Mouse (Mus musculus): ENCODE measurements around the gene Eed. TPM values are rescaled to one million over a fixed set of nuclear protein-coding genes. Genes with fewer than 3 reads are reported as not detected.

Eed gene
- polyA plus RNA-seq (2014; fragmentation: Illumina TruSeq; extraction: RNeasy Lipid Tissue Mini Kit (QIAGEN cat#74804); ENCODE audit: insufficient read depth, low read depth, low replicate concordance) = 32.8 TPM

GRCm38 (mm10) chr7:89980485-89981422 is at the start of gene Eed:
TSS of gene Eed (minus strand) at chr7:89980983.

GRCm38 (mm10) chr7:89940571-89941463 is 40.0 kb downstream of the Eed start, which contains the start of gene Hikeshi:
TSS of gene Hikeshi (minus strand) at chr7:89941204.

Other genes with a start within 250 kb of the Eed start
- gene Ccdc81, start 77.4 kb downstream of the Eed start, polyA plus RNA-seq (2014; fragmentation: Illumina TruSeq; extraction: RNeasy Lipid Tissue Mini Kit (QIAGEN cat#74804); ENCODE audit: insufficient read depth, low read depth, low replicate concordance) = 3.4 TPM
- 40.7 TPM for gene Hikeshi, start 39.8 kb downstream of the Eed start, polyA plus RNA-seq (2014; fragmentation: Illumina TruSeq; extraction: RNeasy Lipid Tissue Mini Kit (QIAGEN cat#74804); ENCODE audit: insufficient read depth, low read depth, low replicate concordance)
- gene Picalm, start 149.2 kb upstream of the Eed start, polyA plus RNA-seq (2014; fragmentation: Illumina TruSeq; extraction: RNeasy Lipid Tissue Mini Kit (QIAGEN cat#74804); ENCODE audit: insufficient read depth, low read depth, low replicate concordance) = 80.6 TPM

Data from lung, adult 10 weeks (tissue).